Mouse (Mus musculus) right cerebral cortex, postnatal 25 days (tissue): ENCODE results near the gene Efl1.

ENCODE experiments used
- DNase-seq: peaks from one replicate; pipeline ENCODE4 v3.0.0; 2022

The Efl1 gene

GRCm38 (mm10) chr7:82648353-82649080 lies at the start of gene Efl1, which contains the start of gene Saxo2:
Gene Efl1, plus strand, starts transcription at chr7:82648614.
Gene Saxo2, minus strand, starts transcription at chr7:82648528.
- peak; percentile 96 for DNase-seq

GRCm38 (mm10) chr7:82602008-82602407 lies 46.4 kb upstream of the Efl1 start:
- no peak for DNase-seq

DNA sequence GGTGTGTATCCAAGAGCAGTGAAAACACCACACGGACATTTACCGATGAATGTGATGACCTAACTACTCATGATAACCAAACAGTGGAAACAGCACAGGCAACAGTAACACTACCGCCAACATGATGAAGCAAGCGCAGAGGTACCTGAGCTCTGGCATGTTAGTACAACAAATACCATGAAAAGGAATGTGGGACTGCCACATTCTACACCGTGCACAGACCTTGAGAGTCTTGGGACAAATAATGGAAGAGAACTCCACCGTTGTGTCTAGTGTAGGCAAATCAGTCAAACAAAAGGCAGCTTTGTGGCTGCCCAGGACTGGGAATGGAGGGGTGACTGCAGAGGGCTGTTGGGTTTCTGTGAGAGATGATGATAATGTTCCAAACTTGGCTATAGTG lies 43.0 kb upstream of the Efl1 start:
- no peak for DNase-seq

- no peak for DNase-seq
Observed at GRCm38 (mm10) chr7:82609629-82610028, 38.8 kb upstream of the Efl1 start.

DNA sequence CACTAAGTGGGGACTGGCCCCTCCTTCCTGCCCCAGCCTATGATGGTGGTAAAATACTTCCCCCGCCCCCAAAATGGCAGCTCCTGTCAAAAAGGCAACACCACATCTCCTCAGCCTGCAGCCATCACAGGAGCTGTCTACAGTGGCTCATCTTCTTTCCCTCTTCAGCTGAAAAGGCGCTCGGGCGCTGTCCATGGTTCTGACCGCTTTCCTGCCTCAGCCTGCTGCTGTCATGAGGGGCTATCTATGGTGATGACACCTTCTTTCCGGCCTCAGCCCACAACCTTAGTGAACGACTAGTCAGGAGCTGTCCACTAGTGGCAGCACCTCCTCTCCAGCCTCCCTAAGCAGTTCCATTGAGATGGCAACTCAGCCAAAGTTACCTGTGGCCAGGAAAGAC lies 23.1 kb upstream of the Efl1 start:
- DNase-seq = no peak

DNA sequence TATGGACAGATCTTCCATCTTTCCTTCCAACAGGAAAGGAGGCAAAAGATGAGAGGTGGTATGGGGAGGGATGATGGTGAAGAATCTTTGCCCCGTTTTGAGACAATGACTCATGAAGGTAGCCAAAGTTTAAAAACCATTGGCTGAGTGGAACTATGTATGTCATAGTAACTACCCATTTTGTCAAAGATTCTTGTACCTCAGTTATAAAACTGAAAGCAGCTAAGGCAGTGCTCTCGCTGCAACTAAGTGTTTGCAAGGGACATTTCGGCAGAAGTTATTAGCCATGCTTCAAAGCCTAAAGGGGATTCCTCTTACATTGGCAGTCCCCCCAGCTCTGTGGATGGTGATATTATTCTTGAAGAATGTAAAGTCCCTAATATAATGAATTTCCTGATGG lies 1.2 kb upstream of the Efl1 start:
- no peak for DNase-seq

DNA sequence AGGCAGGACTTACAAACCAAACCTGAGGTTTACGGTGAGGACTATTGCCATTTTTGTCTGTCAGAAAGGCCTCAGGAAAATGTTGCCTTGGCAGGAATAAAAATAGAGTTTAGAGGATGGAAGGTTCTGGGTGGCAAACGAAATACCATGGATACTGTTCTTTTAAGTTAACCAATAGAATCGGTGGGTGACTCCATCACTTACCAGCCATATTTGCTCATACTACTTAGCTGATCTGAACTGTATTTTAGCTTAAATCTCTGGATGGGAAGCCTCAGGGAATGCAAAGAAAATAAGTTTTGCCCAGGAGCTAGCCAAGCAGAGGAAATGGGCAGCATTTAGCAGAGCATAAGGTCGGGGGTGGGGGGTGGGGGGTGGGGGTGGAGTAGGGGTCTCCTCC lies 505 bp upstream of the Efl1 start:
- DNase-seq = no peak

GRCm38 (mm10) chr7:82649081-82649445 lies 649 bp downstream of the Efl1 start:
- DNase-seq = no peak

- DNase-seq = no peak
Observed at GRCm38 (mm10) chr7:82664604-82665003, 16.2 kb downstream of the Efl1 start.

GRCm38 (mm10) chr7:82676001-82676400 lies 27.6 kb downstream of the Efl1 start:
- DNase-seq = no peak

GRCm38 (mm10) chr7:82676834-82677233 lies 28.4 kb downstream of the Efl1 start:
- DNase-seq = no peak

GRCm38 (mm10) chr7:82679901-82680300 lies 31.5 kb downstream of the Efl1 start:
- no peak for DNase-seq

DNA sequence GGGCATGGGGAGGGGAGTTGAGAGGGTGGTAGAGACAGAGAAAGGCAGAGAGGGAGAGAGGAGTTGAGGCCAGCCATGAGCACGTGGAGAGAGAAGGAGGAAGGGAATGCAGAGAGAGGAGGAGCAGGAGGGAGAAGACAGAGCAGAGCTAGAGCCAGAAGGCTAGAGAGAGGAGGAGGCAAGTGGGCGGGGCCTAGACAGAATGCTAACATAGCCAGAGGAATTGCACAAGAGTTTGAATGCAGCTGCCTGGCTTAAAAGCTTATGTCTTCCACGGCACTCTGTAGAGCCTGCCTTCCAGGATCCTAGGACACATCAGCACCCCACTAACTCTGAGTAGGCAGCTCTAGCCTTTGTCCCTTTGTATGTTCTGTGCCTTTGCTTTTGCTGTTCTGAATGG lies 40.3 kb downstream of the Efl1 start:
- no peak for DNase-seq

- no peak for DNase-seq
Observed at GRCm38 (mm10) chr7:82691021-82691738, 42.8 kb downstream of the Efl1 start.

DNA sequence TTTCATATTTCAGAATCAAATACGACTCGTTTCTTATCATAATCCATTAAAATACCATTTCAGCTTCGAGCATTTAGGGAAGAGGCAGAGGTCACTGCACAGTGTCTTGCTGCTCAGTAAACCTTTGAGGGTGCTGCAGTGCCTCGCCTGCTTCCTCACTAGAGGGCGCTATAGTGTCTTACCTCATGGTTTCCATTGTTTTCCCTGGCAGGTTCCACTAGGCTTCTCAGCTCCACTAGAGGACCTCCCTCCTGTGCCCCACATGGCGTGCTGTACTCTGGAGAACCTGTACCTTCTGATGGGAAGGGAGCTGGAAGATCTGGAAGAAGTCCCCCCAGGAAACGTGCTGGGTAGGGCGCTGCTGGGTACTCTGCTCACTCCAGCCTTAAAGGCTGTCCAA lies 49.3 kb downstream of the Efl1 start:
- no peak for DNase-seq

GRCm38 (mm10) chr7:82698968-82699367 lies 50.6 kb downstream of the Efl1 start:
- DNase-seq = no peak

DNA sequence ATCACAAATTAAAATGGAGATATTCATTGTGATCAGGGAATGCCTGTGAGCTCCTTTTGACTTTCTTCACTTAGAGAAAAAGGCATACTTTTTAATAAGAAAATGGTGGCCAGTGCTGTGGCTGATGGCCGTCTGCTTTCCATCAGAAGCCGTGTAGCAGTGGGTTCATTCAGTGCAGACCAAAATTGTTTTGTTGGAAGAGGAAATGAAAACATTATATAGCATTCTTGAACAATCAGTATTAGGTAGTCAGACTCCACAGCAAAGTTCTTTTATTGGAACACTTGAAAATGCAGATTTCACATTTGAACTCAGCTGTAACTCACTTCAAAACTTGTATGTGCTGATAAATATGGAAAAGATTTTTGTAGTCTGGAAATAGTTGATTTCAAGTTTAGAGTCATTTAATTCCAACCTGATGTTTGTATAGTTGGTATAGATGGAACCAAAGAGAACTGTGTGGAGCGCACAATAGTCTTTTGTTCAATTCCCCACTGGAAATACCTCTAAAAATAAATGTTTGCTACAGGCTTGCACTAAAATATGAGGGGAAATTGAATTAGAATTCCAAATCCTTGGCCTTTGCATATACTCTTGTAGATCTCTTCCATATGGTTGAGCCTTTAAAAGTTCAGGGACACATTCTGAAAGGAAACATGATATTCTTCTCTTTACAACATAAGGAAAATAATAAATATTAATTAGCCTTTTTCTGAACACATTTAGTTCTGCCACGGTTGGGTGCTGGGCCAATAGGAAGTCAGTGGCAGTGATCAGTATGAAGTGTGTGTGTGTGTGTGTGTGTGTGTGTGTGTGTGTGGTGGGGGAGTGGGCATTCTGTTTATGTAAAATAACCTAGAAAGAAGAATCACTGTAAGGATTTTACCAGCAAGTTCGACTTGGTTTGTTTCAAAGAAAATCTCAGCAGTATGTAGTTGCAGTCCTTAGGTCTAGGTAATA lies 54.2 kb downstream of the Efl1 start:
- no peak for DNase-seq

DNA sequence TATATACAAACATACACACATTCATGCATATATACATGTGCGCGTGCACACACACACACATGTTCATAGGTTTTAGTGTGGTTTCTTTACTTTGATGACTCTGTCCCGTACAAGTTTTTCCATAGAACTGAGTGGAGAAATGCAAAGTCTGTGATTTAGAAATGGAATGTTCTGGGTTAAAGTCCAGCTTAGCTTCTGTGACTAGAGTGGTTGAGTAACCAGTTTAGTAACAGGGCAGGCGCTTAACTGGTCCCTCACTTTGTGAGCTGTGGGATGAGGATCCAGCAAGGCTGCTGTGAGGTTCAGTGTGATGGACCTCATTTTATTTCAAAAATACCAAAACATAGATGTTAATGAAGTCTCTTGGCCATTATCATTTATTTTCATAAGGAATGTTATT lies 60.8 kb downstream of the Efl1 start:
- no peak for DNase-seq

GRCm38 (mm10) chr7:82715210-82715911 lies 66.9 kb downstream of the Efl1 start:
- peak; percentile 54 for DNase-seq

- no peak for DNase-seq
Observed at GRCm38 (mm10) chr7:82715912-82716601, 67.6 kb downstream of the Efl1 start.

DNA sequence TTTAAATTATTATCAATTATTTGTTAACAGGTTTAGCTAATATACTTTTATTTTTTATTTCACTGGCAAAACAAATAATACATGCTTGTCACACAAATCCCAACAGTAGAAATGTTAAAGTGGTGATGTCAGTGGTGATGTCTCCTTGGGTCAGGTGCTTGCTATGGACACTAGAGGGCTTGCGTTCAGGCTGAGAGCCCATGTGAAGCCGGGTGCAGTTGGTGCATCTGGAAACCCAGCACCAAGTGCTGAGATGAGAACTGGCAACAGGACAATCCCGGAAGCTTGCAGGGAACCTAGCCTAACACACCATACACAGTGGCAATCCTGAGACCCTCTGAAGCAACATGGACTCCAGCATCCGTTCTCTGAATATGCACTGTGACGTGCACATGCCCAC lies 70.9 kb downstream of the Efl1 start:
- no peak for DNase-seq

- no peak for DNase-seq
Observed at GRCm38 (mm10) chr7:82719740-82720139, 71.3 kb downstream of the Efl1 start.
